Mouse (Mus musculus): Measurements from ENCODE around the gene Anxa4.

The Anxa4 gene

GRCm38 (mm10) chr6:86749817-86750216, 43.6 kb downstream of the Anxa4 start:
- no peak for DNase-seq

DNA sequence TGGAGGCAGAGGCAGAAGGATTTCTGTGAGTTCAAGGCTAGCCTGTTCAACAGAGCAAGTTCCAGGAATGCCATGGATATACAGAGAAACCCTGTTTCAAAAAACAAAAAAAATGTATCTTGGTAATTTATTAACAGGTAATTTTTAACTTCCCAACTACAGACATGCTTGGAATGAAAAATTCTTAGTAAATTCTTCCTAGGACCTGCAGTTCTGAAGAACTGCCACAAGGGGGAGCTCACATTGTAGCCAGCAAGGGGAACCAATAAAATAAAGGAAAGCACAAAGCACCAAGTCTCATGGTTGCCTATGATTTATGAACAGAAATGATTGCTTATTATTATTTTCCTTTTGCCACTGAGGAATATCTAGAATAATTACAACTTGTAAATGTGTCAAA, 46.2 kb downstream of the Anxa4 start:
- peak; percentile 65 for DNase-seq

DNA sequence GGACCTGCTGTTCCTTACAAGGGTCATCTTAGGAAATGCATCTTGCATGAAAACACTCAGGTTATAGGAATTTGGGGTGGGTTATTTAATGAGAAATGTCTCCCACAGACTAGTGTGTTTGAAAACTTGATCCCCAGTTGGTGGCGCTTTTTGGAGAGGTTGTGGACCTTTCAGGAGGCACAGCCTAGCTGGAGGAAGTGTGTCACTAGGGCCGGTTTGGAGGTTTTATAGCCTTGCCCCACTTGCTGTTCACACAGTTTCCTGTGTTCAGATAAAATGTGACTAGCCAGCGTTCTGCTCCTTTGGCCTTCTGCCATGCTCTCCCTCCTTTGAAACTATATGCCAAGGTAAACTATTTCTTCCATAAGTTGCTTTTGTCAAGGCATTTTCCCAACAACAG, 52.7 kb downstream of the Anxa4 start:
- DNase-seq = no peak

DNA sequence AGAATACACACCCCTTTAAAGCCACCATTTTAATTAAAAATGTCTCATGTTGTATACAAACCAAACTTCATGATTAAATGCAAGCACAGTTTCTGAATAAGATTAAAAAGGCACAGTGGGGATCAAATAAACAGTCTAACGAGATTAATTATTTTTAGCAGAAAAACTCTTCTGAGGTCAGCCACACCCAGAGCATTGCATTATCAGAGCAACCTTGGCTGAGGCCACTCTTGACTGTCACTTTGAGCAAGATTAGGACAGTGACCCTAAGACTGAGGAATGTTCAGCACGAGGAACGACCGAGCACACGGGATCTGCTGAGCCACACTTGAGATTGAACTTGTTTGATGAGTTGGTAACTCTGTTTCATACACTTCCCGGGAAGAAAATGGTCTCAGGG, 56.6 kb downstream of the Anxa4 start:
- no peak for DNase-seq

- DNase-seq = no peak
These were observed 57.1 kb downstream of the Anxa4 start for GRCm38 (mm10) chr6:86736313-86736712.

DNA sequence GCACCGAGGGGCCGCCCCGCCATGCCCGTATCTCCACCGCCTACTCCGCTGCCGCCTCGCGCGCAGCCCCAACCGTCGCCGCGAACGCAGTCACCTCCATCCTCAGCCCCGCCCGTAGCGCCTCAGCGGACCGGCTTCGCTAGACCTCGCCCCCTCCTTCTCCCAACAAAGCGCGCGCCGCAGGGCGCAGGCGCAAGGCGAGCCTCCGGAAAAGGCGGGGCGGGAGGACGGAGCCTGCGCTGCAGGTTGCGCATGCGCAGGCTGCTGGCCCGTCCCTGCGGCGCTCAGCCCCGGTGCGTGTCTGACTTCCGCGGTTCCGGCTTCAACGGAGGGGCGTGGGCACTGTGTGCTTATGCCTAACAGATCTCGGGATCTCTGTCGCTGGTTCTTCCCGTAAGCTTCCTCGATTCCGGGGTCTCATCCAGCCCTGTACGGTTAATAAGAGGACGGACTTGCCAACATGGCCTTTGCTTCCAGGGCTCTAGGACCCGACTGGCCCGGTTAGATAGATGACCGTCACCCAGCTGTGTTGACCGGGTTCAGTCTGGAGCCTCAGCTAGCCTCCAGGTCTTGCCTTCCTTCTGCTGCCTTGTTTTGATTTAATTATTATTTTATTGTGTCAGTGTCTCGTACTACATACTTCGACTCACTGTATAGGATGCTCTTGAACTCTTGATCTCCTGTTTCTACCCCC, 60.1 kb downstream of the Anxa4 start, which contains the start of gene Gmcl1:
Gene Gmcl1, minus strand, starts transcription at position 201 of the 694 bp plus-strand sequence.
- DNase-seq = peak; percentile 98

DNA sequence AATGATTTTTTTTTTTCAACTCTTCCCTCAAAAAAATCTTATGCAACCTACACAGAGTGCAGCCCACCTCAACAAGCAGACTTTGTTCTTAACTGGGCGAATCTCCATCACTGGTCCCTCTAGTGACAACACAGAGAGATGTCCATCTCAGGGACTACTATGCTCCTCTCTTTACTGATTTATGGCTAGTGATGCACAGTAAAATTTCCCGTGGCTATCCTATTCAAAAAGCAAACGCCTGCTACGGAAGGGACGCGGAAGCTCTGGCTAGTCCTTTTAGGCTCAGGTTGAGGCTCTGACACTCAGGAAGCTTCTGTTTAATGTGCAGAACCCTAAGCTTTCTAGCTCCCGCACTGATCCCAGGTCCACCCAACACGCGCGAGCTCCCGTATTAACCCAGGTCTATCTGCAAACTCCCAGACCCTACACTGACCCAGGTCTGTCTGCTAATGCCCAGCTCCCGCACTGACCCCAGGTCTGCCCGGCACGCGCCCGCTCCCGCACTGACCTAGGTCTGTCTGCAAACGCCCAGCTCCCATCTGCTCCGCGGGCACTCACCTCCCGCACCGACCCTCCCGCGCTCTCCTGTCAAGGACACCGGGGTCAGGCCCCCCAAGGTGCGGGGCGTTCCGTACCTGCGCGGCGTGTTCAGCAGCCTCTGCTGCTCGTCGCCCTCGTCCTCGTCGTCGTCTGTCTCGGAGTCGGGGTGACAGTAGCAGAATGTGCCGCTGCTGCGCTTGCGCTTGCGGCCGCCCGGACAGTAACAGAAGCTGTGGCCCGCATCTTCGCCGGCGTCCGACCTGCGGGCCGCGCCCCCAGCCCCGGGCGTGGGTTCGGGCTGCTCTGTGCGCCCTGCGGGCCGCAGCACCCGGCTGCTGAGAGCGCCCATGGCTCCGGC, 60.9 kb downstream of the Anxa4 start:
- DNase-seq = no peak

DNA sequence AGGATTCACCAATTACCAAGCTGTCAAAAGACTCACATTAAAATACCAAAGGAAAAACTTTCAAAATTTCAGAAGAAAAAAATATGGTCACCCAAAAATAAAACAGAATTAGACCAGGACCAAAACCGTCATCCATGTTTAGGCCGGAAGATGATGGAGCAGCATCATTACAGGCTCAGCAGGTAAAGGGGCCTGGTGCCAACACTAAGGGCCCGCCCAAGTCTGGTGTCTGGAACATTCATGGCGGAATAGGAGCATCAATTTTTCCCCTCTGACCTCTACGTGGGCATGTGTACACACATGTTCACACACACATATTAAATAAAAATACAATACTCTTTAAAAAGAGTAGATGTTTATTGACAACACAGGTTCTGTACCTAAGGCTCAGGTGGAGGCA, 64.7 kb downstream of the Anxa4 start:
- DNase-seq = no peak

DNA sequence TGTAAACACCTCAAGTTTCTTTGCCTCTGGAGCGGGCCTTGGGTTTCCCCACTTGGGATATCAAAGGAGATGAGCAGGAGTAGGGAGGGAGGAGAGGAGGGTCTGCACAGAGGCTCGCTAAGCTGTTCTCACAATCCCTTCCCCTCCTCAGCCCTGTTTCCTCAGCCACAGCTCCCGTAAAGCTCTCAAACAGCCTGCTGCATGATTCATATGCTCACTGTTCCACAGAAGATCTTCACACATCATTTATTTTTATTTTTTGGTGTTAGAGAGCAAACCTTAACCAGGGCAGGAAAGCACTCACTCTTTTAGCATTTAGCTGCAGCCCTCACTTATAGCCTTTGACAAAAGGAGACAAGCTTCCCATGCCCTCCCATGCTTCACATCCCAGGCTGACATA, 71.4 kb downstream of the Anxa4 start:
- no peak for DNase-seq

GRCm38 (mm10) chr6:86708072-86708774, 85.2 kb downstream of the Anxa4 start:
- no peak for DNase-seq

GRCm38 (mm10) chr6:86702577-86702976, 90.8 kb downstream of the Anxa4 start:
- no peak for DNase-seq

GRCm38 (mm10) chr6:86697903-86698302, 95.5 kb downstream of the Anxa4 start:
- DNase-seq = no peak

- peak; percentile 6 for DNase-seq
These were observed 97.2 kb downstream of the Anxa4 start for GRCm38 (mm10) chr6:86696213-86696612.

GRCm38 (mm10) chr6:86694465-86694864, 98.9 kb downstream of the Anxa4 start:
- peak; percentile 74 for DNase-seq

- no peak for DNase-seq
These were observed 103.7 kb downstream of the Anxa4 start for GRCm38 (mm10) chr6:86689671-86690070.

DNA sequence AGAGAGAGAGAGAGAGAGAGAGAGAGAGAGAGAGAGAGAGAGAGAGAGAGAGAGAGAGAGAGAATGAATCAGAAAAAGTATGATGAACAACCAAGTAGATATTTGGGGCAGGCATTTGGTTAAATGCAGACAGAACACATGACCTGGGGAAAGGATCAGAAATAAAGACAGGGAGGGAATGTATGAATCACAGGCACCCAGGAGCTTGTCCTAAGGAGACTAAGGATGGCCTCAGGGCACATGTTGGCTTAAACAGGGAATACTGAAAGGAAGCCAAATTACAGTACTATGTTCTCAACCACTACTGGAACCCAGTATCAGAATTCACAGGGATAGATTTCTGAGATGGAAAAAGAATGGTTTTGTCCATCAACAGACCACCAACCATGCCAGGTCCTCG, 106.4 kb downstream of the Anxa4 start:
- DNase-seq = no peak
